Mouse (Mus musculus) stomach, postnatal 0 days (tissue): Measurements from ENCODE around the gene Gm15319.
"Not testable (repeated sequence)": the region's sequence is repeated elsewhere in the genome, so short reads cannot be mapped to it uniquely, and the experiment has no call there.

Source experiments
- CTCF ChIP-seq: IDR thresholded peaks from 2 replicates; pipeline ENCODE4 v1.5.1; 2016; ENCODE audit warnings: antibody characterized with exemption, low read depth, mild to moderate bottlenecking, moderate library complexity
- EP300 ChIP-seq: optimal IDR thresholded peaks from 2 replicates; pipeline ENCODE3; 2016; ENCODE audit warnings: antibody characterized with exemption

GRCm38 (mm10) chr8:20384131-20384530 lies 21.1 kb upstream of the Gm15319 start:
- not testable (repeated sequence) for TF ChIP-seq EP300, CTCF
